Mouse (Mus musculus) E14TG2a.4 (cell line): Measurements from ENCODE around the gene Ankrd23.

Source experiments
- CTCF ChIP-seq: conservative IDR thresholded peaks from 2 replicates; pipeline ENCODE4 v1.5.1; 2014; ENCODE audit warnings: low read length
- NANOG ChIP-seq: IDR thresholded peaks from 2 replicates; pipeline ENCODE4 v1.6.1; 2014; ENCODE audit warnings: borderline replicate concordance, low read length, mixed read lengths
- POU5F1 ChIP-seq: IDR thresholded peaks from 2 replicates; pipeline ENCODE4 v1.6.1; 2014; ENCODE audit warnings: low read length, borderline replicate concordance

GRCm38 (mm10) chr1:36582211-36582610 lies 45.5 kb upstream of the Ankrd23 start:
- no peak for TF ChIP-seq CTCF
- no peak for TF ChIP-seq POU5F1
- no peak for TF ChIP-seq NANOG
